Mouse (Mus musculus) embryonic stem cell, embryonic (primary cell): ENCODE measurements around the gene Flrt1.

Source experiments
- CTCF ChIA-PET, 4 experiments: fragments of 300-600 bp in 2 of 4; fragments of 350-600 bp in 2 of 4; sonication (Branson Sonifier 250); formaldehyde crosslinking; loops; one replicate each; lab custom pipeline; 2022; ENCODE audit warnings: inconsistent platforms in 2 of 4; lab: Charles Lee
- POLR2A ChIA-PET, 4 experiments: fragments of 300-600 bp in 2 of 4; fragments of 350-600 bp in 2 of 4; sonication (Branson Sonifier 250); formaldehyde crosslinking; loops; one replicate each; lab custom pipeline; 2022; ENCODE audit warnings: antibody characterized with exemption in 4 of 4, inconsistent platforms in 1 of 4; lab: Charles Lee

The Flrt1 gene

GRCm38 (mm10) chr19:7056248-7057087 lies 49.1 kb downstream of the Flrt1 start, which contains the start of gene Macrod1:
Gene Macrod1, plus strand, starts transcription at chr19:7056810.
- POLR2A ChIA-PET = interaction anchor here (0.5 to 9.1 kb wide), 42 partner anchors 8 to 254 kb away, joined by 3 to 97 read pairs (median 4); partner anchors contain the start of genes Stip1 (in 4 of the 4), Cox8a (in 1 of the 4), Dnajc4 (in 1 of the 4) and Fkbp2 (in 1 of the 4)
- CTCF ChIA-PET = interaction anchor here (0.5 to 3.4 kb wide), 17 partner anchors 9 to 539 kb away, joined by 3 to 15 read pairs (median 3); no protein-coding TSS in a partner anchor

- POLR2A ChIA-PET = interaction anchor here (0.6 to 9.1 kb wide), 27 partner anchors 11 to 1228 kb away, joined by 3 to 97 read pairs (median 4); partner anchors contain the start of genes Stip1 (in 4 of the 4), Otub1 (in 2 of the 4), Cox8a (in 1 of the 4) and Plcb3 (in 1 of the 4)
Measured at GRCm38 (mm10) chr19:7055173-7055572, 50.4 kb downstream of the Flrt1 start.

GRCm38 (mm10) chr19:7054772-7055171 lies 50.8 kb downstream of the Flrt1 start:
- POLR2A ChIA-PET = interaction anchor here (0.6 to 9.1 kb wide), 24 partner anchors 10 to 213 kb away, joined by 3 to 97 read pairs (median 4); partner anchors contain the start of genes Stip1 (in 4 of the 4), Cox8a (in 1 of the 4), Otub1 (in 1 of the 4) and Rcor2 (in 1 of the 4)
- CTCF ChIA-PET = interaction anchor here in 2 of 4 experiments (0.5 to 1.7 kb wide), 3 partner anchors 15 to 507 kb away, joined by 3 to 6 read pairs (median 3); partner anchors contain the start of gene Stip1 (in 1 of the 2)

More at GRCm38 (mm10) chr19:7055173-7055572, 50.4 kb downstream of the Flrt1 start:
- CTCF ChIA-PET = interaction anchor here (0.6 to 1.7 kb wide), 11 partner anchors 11 to 768 kb away, joined by 3 to 10 read pairs (median 5); partner anchors contain the start of genes Slc22a12 (in 1 of the 4) and Stip1 (in 1 of the 4)

GRCm38 (mm10) chr19:7053382-7053781 lies 52.1 kb downstream of the Flrt1 start:
- POLR2A ChIA-PET = interaction anchor here in 2 of 4 experiments (1.3 to 9.1 kb wide), 4 partner anchors 10 to 51 kb away, joined by 5 to 97 read pairs (median 32); partner anchors contain the start of gene Stip1 (in 2 of the 2)
- CTCF ChIA-PET = interaction anchor here in 1 of 4 experiments (1.3 to 1.9 kb wide), 2 partner anchors 8 to 13 kb away, joined by 3 to 7 read pairs; partner anchors contain the start of gene Stip1

GRCm38 (mm10) chr19:7044706-7045105 lies 60.8 kb downstream of the Flrt1 start:
- ChIA-PET POLR2A (interaction anchor here in 2 of 4 experiments (0.6 to 3.7 kb wide), 16 partner anchors 10 to 784 kb away, joined by 3 to 15 read pairs (median 3); partner anchors contain the start of genes Otub1 (in 2 of the 2), Cox8a (in 1 of the 2) and Fkbp2 (in 1 of the 2)), CTCF (interaction anchor here (0.6 to 1.4 kb wide), 7 partner anchors 9 to 1626 kb away, joined by 3 to 6 read pairs (median 3); no protein-coding TSS in a partner anchor)

GRCm38 (mm10) chr19:7044279-7044678 lies 61.2 kb downstream of the Flrt1 start:
- ChIA-PET POLR2A (interaction anchor here in 2 of 4 experiments (0.6 to 3.7 kb wide), 17 partner anchors 9 to 783 kb away, joined by 3 to 15 read pairs (median 3); partner anchors contain the start of genes Cox8a (in 1 of the 2), Fkbp2 (in 1 of the 2) and Otub1 (in 1 of the 2)), CTCF (interaction anchor here in 3 of 4 experiments (0.6 to 1.4 kb wide), 6 partner anchors 9 to 1626 kb away, joined by 3 to 10 read pairs (median 4); no protein-coding TSS in a partner anchor)
